Mouse (Mus musculus): ENCODE measurements around the gene Bicdl1.

The Bicdl1 gene

DNA sequence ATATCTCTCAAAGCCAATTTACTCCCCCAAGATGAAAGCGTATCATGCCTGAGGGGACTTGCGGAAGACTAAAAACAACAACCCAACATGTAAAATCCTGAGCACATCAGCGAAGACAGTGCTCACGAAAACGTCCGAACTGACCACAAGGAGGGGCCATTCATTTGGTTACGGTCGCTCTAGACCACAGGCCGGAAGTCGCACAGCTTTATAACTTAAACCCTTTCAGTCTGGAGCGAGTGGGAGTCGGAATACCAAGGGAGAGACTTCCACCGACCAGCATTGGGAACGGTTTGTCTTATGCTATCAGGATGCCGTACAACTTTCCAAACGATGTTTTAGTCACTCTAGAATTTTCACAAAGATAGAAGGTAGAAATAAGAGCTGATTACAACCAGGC is 5.4 kb downstream of the Bicdl1 start:
- no peak for DNase-seq (ENCODE audit: low read depth)

DNA sequence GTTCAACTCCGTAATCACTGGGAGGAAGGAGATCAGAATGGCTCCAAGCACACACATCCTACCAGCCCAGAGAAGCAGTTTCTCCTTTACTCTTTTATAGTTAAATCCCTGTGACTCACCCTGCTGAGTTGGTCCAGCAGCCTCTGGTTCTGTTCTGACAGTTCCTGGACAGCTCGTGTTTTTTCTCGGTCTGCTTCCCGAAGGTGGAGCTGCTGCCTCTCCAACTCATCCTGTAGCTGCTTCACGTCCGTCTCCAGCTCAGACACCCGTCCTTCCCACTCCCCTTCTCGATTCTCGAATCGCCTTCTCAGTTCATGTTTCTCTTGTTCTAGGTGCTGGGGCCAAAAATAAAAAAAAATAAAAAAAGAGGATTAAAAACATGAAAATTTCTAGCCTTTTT is 7.0 kb downstream of the Bicdl1 start:
- no peak for DNase-seq (ENCODE audit: low read depth)

DNA sequence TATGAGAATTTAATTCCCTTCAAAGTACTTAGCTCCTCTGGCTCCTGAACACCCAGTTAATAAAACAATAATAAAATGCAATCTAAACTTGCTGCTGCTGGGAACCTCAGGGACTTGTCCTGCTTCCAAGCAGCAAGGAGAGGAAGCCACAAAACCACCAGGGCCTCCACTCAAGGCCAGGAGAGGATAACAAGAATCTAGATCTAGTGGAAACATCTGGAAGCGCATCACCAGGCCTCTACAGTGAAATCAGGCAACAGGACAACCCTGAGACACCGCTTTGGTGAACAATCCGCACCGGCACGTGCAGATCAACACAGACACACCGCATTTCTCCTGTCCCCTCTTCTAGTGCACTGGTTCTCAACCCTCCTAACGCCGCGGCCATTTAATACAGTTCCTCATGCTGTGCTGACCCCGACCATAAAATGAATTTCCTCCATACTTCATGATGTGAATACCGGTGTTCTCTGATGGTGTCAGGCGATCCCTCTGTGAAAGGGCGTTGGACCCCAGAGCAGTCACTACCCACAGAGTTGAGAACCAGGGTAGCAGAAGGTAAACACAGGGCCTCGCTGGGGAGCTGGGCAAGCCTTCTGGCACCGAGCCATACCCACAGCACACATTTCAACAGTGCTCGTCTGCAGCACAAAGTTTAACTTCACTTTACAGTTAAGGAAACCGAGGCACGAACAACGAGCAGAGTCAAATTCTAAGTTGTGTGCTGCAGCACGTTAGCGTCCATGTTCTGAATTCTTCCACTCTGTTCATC is 9.0 kb downstream of the Bicdl1 start:
- DNase-seq (ENCODE audit: low read depth) = no peak

DNA sequence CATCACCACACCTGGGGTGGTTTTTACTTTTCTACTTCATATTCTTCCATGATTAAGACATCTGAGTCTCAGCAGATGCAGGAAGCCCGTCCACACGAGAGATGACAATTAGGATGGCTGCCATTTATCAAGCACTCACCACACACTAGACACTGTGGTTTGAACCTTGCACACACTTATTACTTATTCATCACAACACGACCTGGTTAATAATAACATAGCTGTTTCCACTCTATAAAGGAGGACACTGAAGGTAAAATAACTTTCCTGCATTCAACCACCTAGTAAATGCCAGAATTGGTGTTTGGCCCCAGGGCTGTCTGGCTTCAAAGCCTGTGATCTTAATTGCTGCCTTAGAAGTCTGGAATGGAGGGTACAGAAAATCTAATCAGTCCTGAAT is 10.7 kb downstream of the Bicdl1 start:
- DNase-seq (ENCODE audit: low read depth) = no peak

DNA sequence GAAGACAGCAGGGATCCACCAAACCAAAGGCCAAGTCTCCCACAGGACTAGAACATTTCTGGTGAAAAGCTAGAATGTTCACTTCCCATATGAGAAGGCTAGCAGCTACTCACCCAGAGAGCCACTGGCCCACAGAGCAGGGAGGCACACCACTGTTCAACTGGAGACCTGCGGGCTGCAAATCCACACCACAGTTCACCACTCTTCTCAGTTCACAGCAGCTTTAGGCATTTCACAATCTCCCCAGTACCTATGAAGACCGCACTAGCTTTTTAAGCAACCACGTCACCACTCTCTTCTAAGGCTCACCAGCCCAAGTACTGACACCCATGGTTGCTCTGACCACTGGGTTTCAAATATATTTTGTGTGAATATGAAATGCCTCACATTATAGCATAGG is 13.7 kb downstream of the Bicdl1 start:
- DNase-seq (ENCODE audit: low read depth) = no peak

DNA sequence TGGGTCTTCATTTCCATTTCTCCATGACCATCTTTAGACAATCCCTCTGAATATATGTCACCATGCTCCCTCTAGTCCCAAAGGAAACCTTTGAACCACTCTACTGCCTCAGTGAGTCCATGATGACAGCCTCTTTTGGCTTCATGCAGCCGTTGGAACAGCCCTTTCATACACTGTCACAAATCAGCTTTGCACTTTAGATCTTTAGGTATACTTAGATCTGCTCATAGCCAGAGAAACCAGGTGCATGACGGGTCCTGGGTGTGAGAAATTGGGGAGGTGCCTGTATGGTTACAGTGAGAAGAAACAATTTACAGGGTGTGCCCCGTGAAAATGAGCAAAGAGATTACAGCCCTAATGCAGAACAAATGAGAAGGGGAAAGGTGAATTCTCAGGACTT is 14.3 kb downstream of the Bicdl1 start:
- no peak for DNase-seq (ENCODE audit: low read depth)

DNA sequence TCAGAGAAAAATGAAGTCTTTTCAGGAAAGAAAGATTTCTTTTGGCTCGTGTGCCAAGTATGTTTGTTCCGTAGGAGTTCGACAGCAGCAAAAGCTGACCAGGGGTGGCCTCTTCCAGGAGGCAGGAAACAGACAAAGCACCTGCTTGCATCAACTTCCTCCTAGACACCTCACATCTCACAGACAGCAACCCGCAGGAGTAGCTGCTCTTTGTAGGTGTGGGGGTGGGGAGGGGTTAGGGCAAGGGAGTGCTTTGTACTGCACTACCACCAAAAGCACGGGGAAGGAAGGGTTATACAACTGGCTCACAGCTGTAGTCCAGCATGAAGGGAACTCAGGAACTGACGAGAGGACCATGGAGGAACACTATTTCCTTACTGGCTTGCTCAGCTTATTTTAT is 15.0 kb downstream of the Bicdl1 start:
- no peak for DNase-seq (ENCODE audit: low read depth)

DNA sequence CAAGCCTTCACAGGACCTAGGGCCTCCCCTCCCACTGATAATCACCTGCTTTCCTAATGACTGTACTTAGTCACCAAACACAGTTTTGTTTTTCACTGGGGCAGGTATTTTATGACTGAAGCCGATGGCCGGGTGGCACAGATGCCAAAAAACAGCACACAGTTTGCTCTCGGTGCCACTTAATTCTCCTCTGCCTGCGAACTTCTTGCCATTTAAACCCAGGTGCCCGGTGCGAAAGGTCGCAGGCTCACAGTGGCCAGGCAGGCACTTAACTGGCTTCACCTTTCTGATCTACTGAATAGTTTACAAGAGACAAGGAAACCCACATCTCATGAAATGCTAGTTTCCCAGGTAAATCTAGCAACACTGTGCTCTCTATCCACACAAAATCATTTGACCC is 16.7 kb downstream of the Bicdl1 start:
- DNase-seq (ENCODE audit: low read depth) = no peak

DNA sequence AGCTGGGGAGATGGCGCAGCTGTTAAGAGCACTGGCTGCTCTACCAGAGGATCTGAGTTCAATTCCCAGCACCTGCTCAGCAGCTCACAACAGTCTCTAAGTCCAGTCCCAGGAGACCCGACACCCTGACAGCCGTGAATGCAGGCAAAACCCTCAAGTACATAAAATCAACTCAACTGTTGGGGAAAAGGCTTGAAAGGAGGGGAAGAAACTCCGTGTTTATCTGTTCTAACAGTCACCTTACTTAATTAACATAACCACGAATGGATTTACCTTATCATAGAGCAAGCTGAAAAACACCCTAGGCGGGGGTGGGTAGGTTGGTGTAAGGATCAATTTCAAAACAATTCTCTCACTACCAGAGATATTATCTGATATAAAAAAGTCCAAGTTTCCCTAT is 18.9 kb downstream of the Bicdl1 start:
- no peak for DNase-seq (ENCODE audit: low read depth)

DNA sequence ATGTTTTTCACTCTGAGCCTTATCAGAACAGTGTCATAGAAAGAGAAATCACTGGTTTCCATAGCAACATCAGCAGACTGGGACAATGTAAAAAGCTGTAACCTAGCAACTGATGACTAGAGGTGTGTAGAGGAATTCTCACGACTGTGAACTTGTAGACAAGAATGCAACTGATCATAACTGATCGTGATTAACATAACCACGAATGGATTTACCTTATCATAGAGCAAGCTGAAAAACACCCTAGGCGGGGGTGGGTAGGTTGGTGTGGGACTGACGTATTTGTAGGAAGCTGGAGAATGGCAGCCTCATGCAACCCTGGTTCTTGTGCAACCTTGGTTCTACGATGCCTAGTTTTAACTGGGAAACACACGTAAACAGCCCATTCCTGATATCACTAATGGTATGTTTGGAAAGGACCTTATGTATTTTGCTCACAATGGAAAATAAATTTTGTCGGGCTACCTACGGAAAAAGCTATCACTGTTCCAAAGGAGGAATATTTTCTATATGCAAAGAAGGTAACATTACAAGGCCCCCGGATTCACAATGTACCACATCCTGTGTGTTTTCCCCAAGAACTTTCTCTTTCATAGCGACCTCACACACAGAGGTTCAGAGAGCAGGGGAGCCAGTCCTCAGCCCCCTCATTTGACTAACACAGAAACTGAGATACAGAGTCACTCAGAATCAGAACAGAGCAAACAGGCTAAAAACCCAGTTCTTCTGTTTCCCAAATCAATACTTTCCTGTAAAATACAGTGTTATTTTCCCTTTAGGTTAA is 19.6 kb downstream of the Bicdl1 start:
- no peak for DNase-seq (ENCODE audit: low read depth)

DNA sequence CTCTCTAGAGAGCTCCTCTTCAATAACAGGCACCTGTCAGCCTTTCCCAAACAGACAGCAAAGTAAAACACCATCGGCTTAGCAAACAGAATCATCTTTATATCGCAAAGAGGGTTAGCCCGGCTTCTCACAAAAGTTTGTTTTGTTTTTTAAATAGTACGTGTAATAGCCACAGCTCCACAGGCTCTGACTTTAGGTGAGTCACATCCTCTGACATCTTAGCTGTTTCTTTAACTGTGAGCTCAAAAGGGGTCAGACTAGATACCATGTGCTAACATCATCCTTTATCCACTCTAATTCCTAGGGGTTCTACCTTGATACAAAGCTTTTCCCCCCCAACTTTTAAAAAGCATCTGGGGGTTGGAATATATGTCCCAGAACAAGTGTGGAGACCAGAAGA is 21.2 kb downstream of the Bicdl1 start:
- DNase-seq (ENCODE audit: low read depth) = no peak

DNA sequence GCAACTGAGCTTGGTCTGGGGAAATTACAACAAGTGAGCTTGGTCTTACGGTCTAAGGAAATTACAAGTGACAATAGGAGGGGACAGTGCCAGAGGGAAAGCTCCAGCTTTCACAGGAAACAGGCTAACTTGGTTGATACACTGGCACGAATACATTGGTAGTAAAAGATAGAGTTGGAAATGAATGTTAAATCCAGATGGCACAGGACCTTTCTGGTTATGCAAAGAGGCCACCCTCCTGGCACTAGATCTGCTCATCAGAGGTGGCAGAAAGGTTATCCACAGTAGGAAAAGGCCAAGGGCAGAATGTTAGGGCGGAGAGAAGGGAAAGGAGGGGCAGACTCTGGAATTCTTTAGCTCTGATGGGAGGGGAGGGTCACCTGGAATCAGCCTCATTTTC is 22.5 kb downstream of the Bicdl1 start:
- no peak for DNase-seq (ENCODE audit: low read depth)

DNA sequence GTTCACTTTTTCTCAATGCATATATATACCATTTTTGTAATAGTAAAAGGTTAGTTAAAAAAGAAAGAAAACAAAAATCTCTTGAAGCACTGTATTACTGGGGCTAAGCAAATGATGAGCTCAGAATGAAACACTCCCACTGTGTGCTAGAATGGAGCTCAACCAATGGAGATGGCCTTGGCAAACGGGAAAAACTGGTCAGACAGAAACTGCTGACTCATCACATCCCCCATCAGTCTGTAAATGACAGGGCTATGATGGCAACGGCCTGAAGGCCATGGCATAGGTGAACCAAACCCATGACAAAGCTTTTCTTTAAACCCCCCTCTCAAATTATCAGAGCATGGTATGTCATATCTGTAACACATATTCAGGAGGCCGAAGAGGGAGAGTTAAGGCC is 29.4 kb downstream of the Bicdl1 start:
- no peak for DNase-seq (ENCODE audit: low read depth)

DNA sequence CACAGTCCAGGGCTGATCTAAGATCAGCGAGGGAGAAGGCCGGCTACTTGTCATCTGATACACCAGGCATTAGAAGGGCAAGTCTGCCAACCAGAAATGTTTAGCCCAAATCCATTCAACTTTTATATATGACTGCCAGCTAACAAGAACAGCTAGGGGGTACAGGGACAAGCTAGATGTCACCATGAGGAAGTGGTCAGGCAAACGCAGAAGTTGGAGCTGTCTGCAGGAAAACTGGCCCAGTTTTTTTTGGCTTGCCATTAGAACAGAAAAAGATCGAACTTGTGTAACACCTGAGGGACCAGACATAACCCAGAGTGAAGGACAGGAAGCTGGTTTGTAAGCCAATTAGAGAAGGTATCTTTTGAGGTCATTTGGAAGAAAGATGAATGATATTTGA is 30.2 kb downstream of the Bicdl1 start:
- no peak for DNase-seq (ENCODE audit: low read depth)

DNA sequence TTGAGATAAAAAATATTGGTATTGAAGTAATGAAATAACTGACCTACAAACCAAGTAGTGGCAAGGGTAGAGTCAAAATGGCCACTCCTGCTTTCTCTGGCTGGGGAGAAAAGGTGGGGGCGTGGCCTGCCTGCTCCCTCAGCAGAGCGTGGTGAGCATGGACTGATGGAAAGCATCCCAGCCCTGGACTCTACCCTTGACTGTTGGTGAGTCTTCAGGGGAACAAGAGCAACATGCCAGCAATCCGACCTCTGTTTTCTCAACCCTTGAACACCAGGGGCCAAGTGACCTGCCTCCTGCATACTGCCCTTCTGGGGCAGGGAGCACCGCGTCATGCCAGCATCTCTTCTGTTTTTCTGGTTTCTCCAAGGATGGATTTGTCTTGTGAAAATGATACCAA is 34.6 kb downstream of the Bicdl1 start:
- no peak for DNase-seq (ENCODE audit: low read depth)

DNA sequence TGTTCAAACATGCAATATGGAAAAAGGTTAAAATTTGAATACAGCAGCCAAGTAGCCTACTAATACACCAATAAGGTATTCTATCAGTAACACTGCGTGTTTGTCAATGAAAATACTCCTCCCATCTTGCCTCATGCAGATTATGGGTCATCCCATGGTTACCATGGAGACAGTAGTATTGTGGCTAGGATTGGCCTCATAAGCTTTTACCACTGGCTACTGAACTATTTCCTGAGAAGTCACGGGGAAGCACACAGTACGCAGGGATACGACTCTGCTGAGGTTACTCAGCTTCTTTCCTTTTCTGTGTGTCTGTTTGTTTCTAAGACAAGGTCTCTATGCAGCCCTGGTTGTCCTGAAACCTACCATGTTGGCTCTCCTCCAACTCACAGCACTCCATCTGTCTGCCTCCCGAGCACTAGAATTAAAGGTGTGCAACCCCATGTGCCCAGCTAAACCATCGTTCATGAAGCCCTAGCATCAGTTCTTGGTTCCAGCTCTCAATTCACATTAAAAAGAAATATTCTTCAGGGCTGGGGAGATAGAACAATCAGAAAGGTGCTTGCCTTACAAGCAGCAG is 36.1 kb downstream of the Bicdl1 start:
- DNase-seq (ENCODE audit: low read depth) = no peak

DNA sequence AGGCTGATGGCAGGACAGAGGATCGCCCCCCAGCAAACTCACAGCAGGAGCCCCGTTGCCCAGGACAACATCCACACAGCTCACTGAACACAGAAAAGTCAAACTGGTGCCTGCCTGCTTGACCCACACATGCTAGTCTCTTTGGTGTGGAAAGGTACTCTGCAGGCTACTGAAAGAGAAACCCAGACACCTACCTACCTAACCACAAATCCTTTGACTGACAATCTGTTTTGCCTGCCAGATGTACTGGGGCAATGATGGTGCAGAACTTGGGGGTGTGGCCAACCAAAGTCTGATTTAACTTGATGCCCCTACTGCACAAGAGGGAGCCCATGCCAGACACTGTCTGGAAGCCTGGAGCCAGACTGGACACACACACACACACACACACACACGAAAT is 38.1 kb downstream of the Bicdl1 start:
- DNase-seq (ENCODE audit: low read depth) = no peak

DNA sequence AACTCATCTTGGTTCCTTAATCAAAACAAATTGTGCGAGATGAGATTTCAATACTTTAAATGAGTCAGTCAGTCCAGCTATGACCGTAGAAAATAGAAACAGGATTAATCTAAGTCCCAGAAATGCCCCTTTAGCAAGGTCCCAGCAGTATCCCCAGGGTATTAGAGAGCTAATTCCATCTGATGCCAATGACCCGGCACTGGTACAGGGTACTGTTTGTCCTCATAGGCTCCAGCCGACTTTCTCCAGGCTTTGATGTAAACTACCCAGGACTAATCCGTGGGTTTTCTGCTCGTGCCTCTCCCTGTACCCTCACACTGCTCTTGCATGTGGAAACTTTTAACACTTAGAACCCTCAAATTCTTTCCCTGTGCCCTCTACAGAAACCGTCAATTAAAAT is 44.7 kb downstream of the Bicdl1 start:
- DNase-seq (ENCODE audit: low read depth) = no peak

DNA sequence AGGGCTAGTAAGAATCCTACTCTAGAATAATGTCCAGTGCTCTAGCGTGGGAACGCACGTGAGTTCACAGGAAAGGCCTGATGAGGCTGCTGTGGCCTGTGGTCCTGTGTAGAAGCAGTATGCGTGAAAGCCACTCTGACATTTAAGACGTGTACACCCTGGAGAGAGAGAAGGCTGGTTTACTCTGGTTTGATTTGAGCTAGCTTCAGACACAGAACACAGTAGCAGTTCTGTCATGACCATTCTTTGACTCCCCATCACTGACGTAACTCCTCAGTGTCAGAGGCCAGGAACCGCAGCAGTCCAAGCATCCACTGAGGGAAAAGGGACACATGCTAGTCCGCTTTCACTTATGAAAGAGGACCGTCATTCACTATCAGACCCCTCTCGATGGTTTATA is 46.3 kb downstream of the Bicdl1 start:
- no peak for DNase-seq (ENCODE audit: low read depth)

DNA sequence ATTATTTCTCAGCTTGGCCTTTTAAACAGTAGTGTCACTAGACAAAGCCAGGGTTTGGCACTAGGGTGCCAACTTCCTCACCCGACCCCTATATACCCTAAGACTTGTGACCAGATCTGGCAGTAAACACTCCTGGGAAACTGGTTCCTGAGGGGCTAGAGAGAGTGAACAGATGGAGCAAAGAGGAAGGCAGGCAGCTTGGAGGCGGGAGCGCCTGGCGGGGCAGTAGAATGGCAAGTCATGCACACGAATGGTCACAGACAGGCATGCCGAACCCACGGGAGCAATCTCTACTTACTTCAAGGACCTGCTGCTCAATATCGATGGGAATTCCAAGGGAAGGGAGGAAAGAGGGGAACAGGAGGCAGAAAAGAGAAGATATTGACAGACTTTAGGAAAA is 59.6 kb downstream of the Bicdl1 start:
- DNase-seq (ENCODE audit: low read depth) = no peak

DNA sequence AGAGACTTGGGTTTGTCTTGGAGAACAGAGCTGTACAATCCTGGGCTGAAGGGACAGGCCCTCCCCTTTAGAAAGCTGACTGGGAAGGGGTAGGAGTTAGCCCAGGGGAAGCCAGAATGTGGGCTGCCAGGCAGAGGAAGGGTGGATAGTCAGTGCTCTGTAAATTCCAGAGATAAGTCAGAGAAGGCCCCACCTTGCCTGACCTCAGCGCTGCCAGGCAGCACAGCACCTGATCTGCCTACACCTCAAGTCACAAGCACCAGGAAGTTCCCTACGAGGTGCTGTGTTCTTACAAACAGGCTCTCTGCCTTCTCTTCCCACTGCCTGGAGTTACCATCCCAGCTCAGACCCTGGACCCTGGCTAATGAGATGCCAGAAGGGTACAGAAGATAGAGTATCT is 61.0 kb downstream of the Bicdl1 start:
- no peak for DNase-seq (ENCODE audit: low read depth)

DNA sequence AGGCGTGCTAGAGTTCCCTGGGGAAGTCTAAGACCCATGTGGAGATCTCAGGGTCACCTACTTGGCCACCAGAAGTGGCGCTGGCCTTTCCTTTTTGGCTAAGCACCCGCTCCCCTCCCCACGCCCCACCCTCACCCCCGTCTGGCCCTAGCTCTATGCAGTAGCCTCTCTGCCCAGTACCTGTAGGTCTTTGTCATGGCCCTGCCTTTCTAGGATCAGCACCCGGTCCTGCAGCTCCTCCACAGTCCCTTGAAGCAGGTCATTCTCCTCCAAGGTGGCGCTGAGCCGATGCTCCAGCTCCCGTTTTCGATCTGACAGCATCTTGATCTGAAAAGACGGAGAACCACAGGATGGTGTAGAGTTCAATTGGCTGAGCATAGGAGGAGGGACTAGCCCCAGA is 61.4 kb downstream of the Bicdl1 start:
- DNase-seq (ENCODE audit: low read depth) = no peak

DNA sequence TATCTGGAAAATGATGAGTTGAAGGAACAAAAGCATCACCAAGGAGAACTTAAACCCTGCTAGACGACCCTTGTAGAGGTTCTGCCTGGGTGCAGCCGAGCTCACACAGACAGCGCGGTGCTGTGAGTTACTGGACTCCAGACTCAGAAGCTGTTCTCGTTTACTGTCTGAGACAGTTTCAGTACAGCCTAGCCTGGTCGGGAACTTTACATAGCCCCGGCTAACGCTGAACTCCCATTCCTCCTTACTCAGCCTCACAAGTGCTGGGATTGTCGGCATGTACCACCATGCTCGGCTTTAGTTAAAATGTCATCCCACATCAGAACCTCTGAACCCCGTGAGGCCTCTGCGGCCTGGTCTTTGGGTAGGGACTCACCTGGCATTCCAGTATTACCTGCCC is 62.4 kb downstream of the Bicdl1 start:
- DNase-seq (ENCODE audit: low read depth) = no peak

DNA sequence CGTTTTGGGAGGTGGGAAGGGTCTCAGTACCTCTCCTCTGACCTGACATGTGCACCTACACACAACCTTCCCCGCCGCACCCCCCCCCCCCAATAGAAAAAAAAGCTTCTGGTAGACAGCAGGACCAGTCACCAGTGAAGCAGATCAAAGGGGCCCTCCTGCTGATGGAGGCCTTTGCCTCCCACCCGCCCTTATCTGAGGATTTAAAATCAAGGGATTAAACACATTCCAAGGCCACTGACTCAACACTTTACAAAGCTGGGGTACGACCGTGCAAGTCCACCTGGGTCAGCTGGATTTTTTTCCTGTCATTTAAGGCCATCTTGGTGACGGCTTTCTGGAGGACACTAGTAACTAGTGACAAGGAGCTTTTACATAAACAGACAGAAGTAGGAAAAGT is 63.5 kb downstream of the Bicdl1 start:
- no peak for DNase-seq (ENCODE audit: low read depth)
